Mouse (Mus musculus) adrenal gland, adult (tissue): ENCODE measurements around the gene Usp2.

ENCODE experiments used
- DNase-seq, 2 experiments: peaks; one replicate each; pipeline ENCODE4 v3.0.0; 2022 to 2023; ENCODE audit warnings: low spot score in 1 of 2; ENCODE audit not compliant: inconsistent age in 2 of 2

The Usp2 gene

DNA sequence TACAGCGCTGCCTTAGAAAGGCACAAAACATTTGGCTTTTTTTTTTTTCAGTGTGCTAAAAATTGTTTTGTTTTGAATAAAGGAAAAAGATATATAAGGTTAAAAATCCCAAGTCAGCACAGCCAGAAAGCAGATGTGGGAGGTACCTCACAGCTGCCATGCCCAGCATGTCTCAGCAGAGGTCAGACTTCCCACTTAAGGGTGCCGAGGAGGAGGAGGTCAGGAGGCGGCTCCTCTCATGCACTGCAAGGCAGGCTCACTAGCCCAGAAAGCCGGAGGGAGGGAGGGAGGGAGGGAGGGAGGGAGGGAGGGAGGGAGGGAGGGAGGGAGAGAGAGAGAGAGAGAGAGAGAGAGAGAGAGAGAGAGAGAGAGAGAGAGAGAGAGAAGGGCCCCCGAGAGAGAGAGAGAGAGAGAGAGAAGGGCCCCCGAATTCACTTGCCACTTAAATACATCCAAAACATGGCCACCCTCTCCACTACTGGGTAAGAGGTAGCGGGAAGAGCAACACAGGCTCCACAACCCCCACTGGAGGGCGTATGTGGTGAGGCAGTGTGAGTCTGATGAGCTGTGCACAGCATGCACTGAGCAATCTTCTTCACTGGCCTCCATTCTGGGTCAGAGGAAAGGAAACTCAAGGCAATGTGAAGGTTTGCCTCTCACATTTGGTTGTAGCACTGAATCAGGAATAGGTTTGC, 77.3 kb downstream of the Usp2 start:
- DNase-seq = peak in 1 of 2 experiments; percentile 51

DNA sequence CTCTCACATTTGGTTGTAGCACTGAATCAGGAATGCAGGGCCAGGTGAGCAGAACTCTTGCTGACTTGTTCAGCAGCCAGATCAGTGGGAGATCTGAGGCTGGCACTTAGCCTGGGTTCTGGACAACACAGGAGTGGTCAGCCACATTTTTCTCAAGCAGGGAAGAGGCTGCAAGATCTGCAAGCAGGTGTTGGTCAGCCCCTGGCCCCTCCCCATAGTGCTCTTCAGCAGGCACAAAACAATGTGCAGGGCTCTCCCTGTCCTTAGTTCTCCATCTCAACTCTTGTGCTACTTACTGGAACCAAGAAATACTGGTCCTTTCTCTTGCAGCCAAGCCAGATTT, 77.9 kb downstream of the Usp2 start:
- DNase-seq = no peak
